Comparison of ENCODE assay signal across 8 mouse cellular contexts in the genomic region with DNA sequence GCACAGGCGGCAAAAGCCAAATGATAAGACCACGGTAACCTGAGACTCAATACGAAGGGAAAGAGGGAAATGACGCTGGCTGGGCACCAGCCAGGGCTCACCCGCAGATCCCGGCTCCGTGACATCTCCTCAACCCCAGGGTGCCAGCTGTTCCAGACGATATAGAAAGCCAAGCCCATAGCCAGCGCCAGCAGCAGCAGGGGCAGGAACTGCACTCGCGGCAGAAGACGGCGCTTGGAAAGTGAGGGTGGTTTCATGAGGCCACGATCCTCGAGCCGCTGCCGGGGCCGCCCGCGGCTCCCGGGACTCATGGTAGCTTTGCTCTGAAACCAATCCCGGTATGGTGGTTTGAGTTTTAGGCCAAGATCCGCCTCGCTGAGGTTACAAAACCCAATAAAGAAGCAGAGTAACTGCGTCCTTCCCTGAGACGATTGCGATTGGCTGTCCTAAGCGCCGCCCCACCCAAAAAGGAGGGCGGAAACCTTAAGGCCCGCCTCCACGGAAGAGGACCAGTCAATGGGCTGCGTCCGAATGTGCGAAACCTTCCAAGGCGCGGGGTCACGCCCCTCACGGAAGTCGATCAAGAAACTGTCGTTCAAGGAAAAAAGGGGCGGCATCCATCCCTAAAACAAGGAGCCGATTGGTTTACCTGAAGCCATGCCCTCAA. TPM values are rescaled to one million over a fixed set of nuclear protein-coding genes. Genes with fewer than 3 reads are reported as not detected.
DNase-seq lines count a peak whose midpoint lies in the region; ATAC-seq and TF ChIP-seq lines count a peak whose summit lies in the region.

TSS of gene Qpctl (minus strand) at position 417 of the 667 bp plus-strand sequence.

- peak within 1 kb of the TSS; percentile 97 for H3K9ac ChIP-seq in CH12.LX (ENCODE audit: insufficient read depth, low read depth)
- H3K9ac ChIP-seq in forebrain, embryonic 11.5 days (ENCODE audit: low read length) = peak within 1 kb of the TSS; percentile 66
- peak within 1 kb of the TSS; percentile 79 for H3K9ac ChIP-seq in heart, embryonic 16.5 days (ENCODE audit: low read length)
- H3K9ac ChIP-seq in liver, embryonic 15.5 days = peak within 1 kb of the TSS; percentile 76
- peak within 1 kb of the TSS; percentile 62 for H3K9ac ChIP-seq in neural tube, embryonic 12.5 days

- TF ChIP-seq POLR2A in CH12.LX (IDR thresholded peaks at IDR 0.05; ENCODE audit: low read depth, low read length) = peak; percentile 97

- peaks cover 6 to 39% of the 10 kb centered on the region in 2 experiments for H3K4me1 ChIP-seq in CH12.LX (ENCODE audit: control insufficient read depth in 1 of 2, insufficient read depth in 2 of 2)
- H3K4me1 ChIP-seq in forebrain, embryonic 11.5 days (replicated peaks; ENCODE audit: control insufficient read depth, insufficient read depth, low read length) = peaks cover 15% of the 10 kb centered on the region
- peaks cover 13% of the 10 kb centered on the region for H3K4me1 ChIP-seq in heart, embryonic 16.5 days (ENCODE audit: control insufficient read depth, insufficient read depth, low read length)
- H3K4me1 ChIP-seq in liver, embryonic 15.5 days (replicated peaks) = peaks cover 30% of the 10 kb centered on the region
- peaks cover 22% of the 10 kb centered on the region for H3K4me1 ChIP-seq in neural tube, embryonic 12.5 days

- no peak for TF ChIP-seq RAD21 in CH12.LX (IDR thresholded peaks at IDR 0.05; ENCODE audit: low read depth, low read length)

- dilution Hi-C loops in CH12.LX (cut with MboI; ENCODE audit: extremely low pct_ligation_motif_present, extremely low pct_unique_long_range_greater_than_20kb, low sequenced_read_pairs) = no loop called here

- in situ Hi-C loops in CH12.LX (cut with MboI; ENCODE audit: low pct_ligation_motif_present, low pct_unique_long_range_greater_than_20kb, low sequenced_read_pairs) = no loop called here

- no peak for TF ChIP-seq EP300 in CH12.LX (IDR thresholded peaks at IDR 0.05; ENCODE audit: low read length)

- ATAC-seq in forebrain, embryonic 11.5 days (replicated peaks; ENCODE audit: low FRiP score) = peak; percentile 98
- ATAC-seq in heart, embryonic 16.5 days (replicated peaks; ENCODE audit: extremely low read depth, insufficient read depth, low FRiP score) = peak; percentile 98
- peak; percentile 97 for ATAC-seq in liver, embryonic 15.5 days (ENCODE audit: insufficient read depth)
- ATAC-seq in neural tube, embryonic 12.5 days (ENCODE audit: low FRiP score, low read depth) = peak; percentile 97

- H3K27me3 ChIP-seq in CH12.LX (replicated peaks) = no peaks in the 10 kb centered on the region
- no peaks in the 10 kb centered on the region for H3K27me3 ChIP-seq in forebrain, embryonic 11.5 days (ENCODE audit: control insufficient read depth, insufficient read depth, low read length)
- H3K27me3 ChIP-seq in heart, embryonic 16.5 days (ENCODE audit: control insufficient read depth, insufficient read depth, low read length) = no peaks in the 10 kb centered on the region
- 0 out of 2 replicates have a peak, but pooled peaks cover 9% of the 10 kb centered on the region for H3K27me3 ChIP-seq in liver, embryonic 15.5 days
- H3K27me3 ChIP-seq in neural tube, embryonic 12.5 days (replicated peaks) = no peaks in the 10 kb centered on the region

- no peaks in the 10 kb centered on the region for H3K9me3 ChIP-seq in CH12.LX (replicated peaks; ENCODE audit: low read length)
- H3K9me3 ChIP-seq in forebrain, embryonic 11.5 days (ENCODE audit: control insufficient read depth, low read length) = no peaks in the 10 kb centered on the region
- no peaks in the 10 kb centered on the region for H3K9me3 ChIP-seq in heart, embryonic 16.5 days (replicated peaks; ENCODE audit: control insufficient read depth, low read length)
- no peaks in the 10 kb centered on the region for H3K9me3 ChIP-seq in liver, embryonic 15.5 days (replicated peaks)
- no peaks in the 10 kb centered on the region for H3K9me3 ChIP-seq in neural tube, embryonic 12.5 days

- H3K4me3 ChIP-seq in CH12.LX (replicated peaks in 1 of 3; ENCODE audit: low read depth in 2 of 3, low read length in 2 of 3, poor library complexity in 1 of 3) = peak within 1 kb of the TSS; percentile 62 to 97 (median 85)
- peak within 1 kb of the TSS; percentile 52 for H3K4me3 ChIP-seq in forebrain, embryonic 11.5 days (ENCODE audit: low read depth, low read length)
- peak within 1 kb of the TSS; percentile 79 for H3K4me3 ChIP-seq in heart, embryonic 16.5 days (ENCODE audit: low read length)
- peak within 1 kb of the TSS; percentile 64 for H3K4me3 ChIP-seq in liver, embryonic 15.5 days (replicated peaks)
- H3K4me3 ChIP-seq in neural tube, embryonic 12.5 days = peak within 1 kb of the TSS; percentile 59

- no peak for TF ChIP-seq CTCF in CH12.LX (conservative IDR thresholded peaks at IDR 0.05 in 1 of 2, IDR thresholded peaks at IDR 0.05 in 1 of 2; ENCODE audit: low read depth in 2 of 2, low read length in 2 of 2)

- H3K4me2 ChIP-seq in CH12.LX (ENCODE audit: insufficient read depth, low read depth, poor library complexity, severe bottlenecking) = peak within 1 kb of the TSS; percentile 92
- H3K4me2 ChIP-seq in forebrain, embryonic 11.5 days (ENCODE audit: low read depth, low read length, severe bottlenecking) = peak within 1 kb of the TSS; percentile 92
- H3K4me2 ChIP-seq in heart, embryonic 16.5 days (ENCODE audit: low read depth, low read length) = peak within 1 kb of the TSS; percentile 90
- H3K4me2 ChIP-seq in liver, embryonic 15.5 days = peak within 1 kb of the TSS; percentile 97
- peak within 1 kb of the TSS; percentile 80 for H3K4me2 ChIP-seq in neural tube, embryonic 12.5 days (replicated peaks)

- WGBS in forebrain, embryonic 11.5 days = under 1% methylated on average over 43 of the region's 43 CpGs
- WGBS in heart, embryonic 16.5 days = under 1% methylated on average over 43 of the region's 43 CpGs
- WGBS in liver, embryonic 15.5 days (ENCODE audit: insufficient replicate concordance) = under 1% methylated on average over 43 of the region's 43 CpGs
- under 1% methylated on average over 43 of the region's 43 CpGs for WGBS in neural tube, embryonic 12.5 days

- H3K27ac ChIP-seq in CH12.LX (ENCODE audit: insufficient read depth, low read depth) = peak within 1 kb of the TSS; percentile 25
- H3K27ac ChIP-seq in forebrain, embryonic 11.5 days (ENCODE audit: low read depth, low read length) = peak within 1 kb of the TSS; percentile 76; the same call in 1 of the 2 replicates
- peak within 1 kb of the TSS; percentile 87 for H3K27ac ChIP-seq in heart, embryonic 16.5 days (ENCODE audit: low read length)
- peak within 1 kb of the TSS; percentile 87 for H3K27ac ChIP-seq in liver, embryonic 15.5 days (replicated peaks)
- H3K27ac ChIP-seq in neural tube, embryonic 12.5 days = peak within 1 kb of the TSS; percentile 42; the same call in 1 of the 2 replicates

- H3K36me3 ChIP-seq in CH12.LX (replicated peaks in 1 of 2; ENCODE audit: control insufficient read depth in 1 of 2, insufficient read depth in 1 of 2, low read length in 1 of 2) = peaks cover 45 to 61% of the 10 kb centered on the region in 2 experiments
- no peaks in the 10 kb centered on the region; the same call in 1 of the 2 replicates for H3K36me3 ChIP-seq in forebrain, embryonic 11.5 days (ENCODE audit: control insufficient read depth, insufficient read depth, low read length)
- peaks cover 16% of the 10 kb centered on the region for H3K36me3 ChIP-seq in heart, embryonic 16.5 days (ENCODE audit: control insufficient read depth, insufficient read depth)
- peaks cover 27% of the 10 kb centered on the region for H3K36me3 ChIP-seq in liver, embryonic 15.5 days (replicated peaks)
- H3K36me3 ChIP-seq in neural tube, embryonic 12.5 days = peaks cover 36% of the 10 kb centered on the region

- H3K79me2 ChIP-seq in CH12.LX (replicated peaks; ENCODE audit: control insufficient read depth, extremely low read depth, insufficient read depth, poor library complexity, severe bottlenecking) = peaks cover 15% of the 10 kb centered on the region

- DNase-seq in CH12.LX (ENCODE audit: extremely low read depth) = peak; percentile 100
- DNase-seq in c-Kit-positive CD71-positive TER-119-negative erythroid progenitor cells, embryonic 14.5 days (ENCODE audit: low read depth) = peak; percentile 100
- DNase-seq in forebrain, embryonic 11.5 days (ENCODE audit: low spot score) = peak; percentile 97
- DNase-seq in kidney, postnatal 36 days = peak; percentile 99 to 100
- DNase-seq in telencephalon, adult 2 months (ENCODE audit: low read depth, low spot score) = peak; percentile 99

TF ChIP-seq in CH12.LX, 34 proteins besides CTCF, POLR2A, EP300 and RAD21 (continues in another document):
- no peak for TF ChIP-seq PAX5 (IDR thresholded peaks at IDR 0.05; ENCODE audit: low read length)
- TF ChIP-seq ETS1 (conservative IDR thresholded peaks at IDR 0.05; ENCODE audit: low read depth, low read length) = no peak
- peak; percentile 93 for TF ChIP-seq NELFE (IDR thresholded peaks at IDR 0.05; ENCODE audit: low read depth, low read length)
- TF ChIP-seq POLR2AphosphoS2 (IDR thresholded peaks at IDR 0.05; ENCODE audit: low read depth, low read length) = no peak; the same call in 1 of the 2 replicates
- no peak for TF ChIP-seq JUN (IDR thresholded peaks at IDR 0.05; ENCODE audit: insufficient read depth, low read depth, low read length)
- TF ChIP-seq MEF2A (IDR thresholded peaks at IDR 0.05; ENCODE audit: borderline replicate concordance, low read depth, low read length) = 0 out of 2 replicates have a peak, but pooled peaks have one; percentile 32
- no peak for TF ChIP-seq E2F4 (IDR thresholded peaks at IDR 0.05; ENCODE audit: insufficient replicate concordance, low read depth, low read length)
- TF ChIP-seq NRF1 (IDR thresholded peaks at IDR 0.05; ENCODE audit: low read depth, low read length) = no peak
- TF ChIP-seq KAT2A (IDR thresholded peaks at IDR 0.05; ENCODE audit: insufficient replicate concordance, low read length) = 0 out of 2 replicates have a peak, but pooled peaks have one; percentile 33
- TF ChIP-seq SMC3 (IDR thresholded peaks at IDR 0.05; ENCODE audit: low read depth, low read length) = no peak
- TF ChIP-seq MAFK (IDR thresholded peaks at IDR 0.05; ENCODE audit: insufficient replicate concordance, low read length) = no peak
- TF ChIP-seq CHD1 (IDR thresholded peaks at IDR 0.05; ENCODE audit: low read depth, low read length) = no peak
- no peak; the same call in 1 of the 2 replicates for TF ChIP-seq HCFC1 (IDR thresholded peaks at IDR 0.05; ENCODE audit: low read depth, low read length)
- TF ChIP-seq ZKSCAN1 (IDR thresholded peaks at IDR 0.05; ENCODE audit: borderline replicate concordance, low read depth, low read length) = no peak

RNA-seq across cellular contexts. Expression of gene Qpctl, which starts in this region (rescaled TPM):
- total RNA-seq in CH12.LX (2012; rRNA removed) (9.3 and 9.8 TPM in 2 replicates), CH12.LX (2014; rRNA removed) (5.1 and 5.2 TPM in 2 replicates)
- polyA plus RNA-seq in CH12.LX (2012; ENCODE audit: insufficient read length, low read depth) = 9.2 and 9.6 TPM in 2 replicates
- polyA plus RNA-seq in forebrain, embryonic 11.5 days (2014; fragmentation: Nextera tagmentation; extraction: Ambion mirVana) = 13.8 and 13.9 TPM in 2 replicates
- 9.6 and 10.6 TPM in 2 replicates for polyA plus RNA-seq in heart, embryonic 16.5 days (2015; fragmentation: Nextera tagmentation; extraction: Ambion mirVana)
- 4.1 and 4.6 TPM in 2 replicates for polyA plus RNA-seq in liver, embryonic 15.5 days (2015; fragmentation: Nextera tagmentation; extraction: Ambion mirVana)
- 19.5 and 20.9 TPM in 2 replicates for polyA plus RNA-seq in neural tube, embryonic 12.5 days (2016; fragmentation: Nextera tagmentation; extraction: Ambion mirVana)

Comparison
In these comparisons a context has a peak if more than half of its experiments do, and no peak if none do; other contexts are left out.
1. Peak in every context shown above with its lines: DNase-seq, ATAC-seq, H3K4me3 ChIP-seq and H3K27ac ChIP-seq.
2. H3K27ac ChIP-seq: peak in every context shown above with its lines; median percentile 87 in heart, embryonic 16.5 days; 87 in liver, embryonic 15.5 days; 76 in forebrain, embryonic 11.5 days; 42 in neural tube, embryonic 12.5 days; 25 in CH12.LX.